Comparison of ENCODE assay signal across 7 mouse cellular contexts in the genomic region with DNA sequence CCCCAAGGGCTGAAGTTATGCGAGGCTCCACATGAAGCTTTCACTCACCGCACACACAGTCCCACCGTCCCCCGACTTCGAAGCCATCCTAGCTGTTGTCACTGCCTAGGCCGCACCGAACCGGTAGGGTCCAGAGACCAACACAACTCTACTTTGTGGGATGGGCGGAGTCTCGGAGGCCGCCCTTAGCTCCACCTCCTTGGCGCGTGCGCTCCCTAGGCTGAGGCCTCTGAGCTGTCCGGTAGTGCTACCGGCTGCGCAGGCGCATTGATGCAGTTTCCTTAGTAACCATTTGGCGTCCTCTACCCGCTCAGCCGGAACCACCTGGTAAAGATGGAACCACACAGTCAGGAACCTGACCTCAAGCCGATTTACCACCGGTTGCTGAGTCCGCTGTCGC. TPM values are rescaled to one million over a fixed set of nuclear protein-coding genes. Genes with fewer than 3 reads are reported as not detected.
DNase-seq lines count a peak whose midpoint lies in the region; ATAC-seq and TF ChIP-seq lines count a peak whose summit lies in the region.

Gene Ccs, minus strand, starts transcription at position 184 of the 400 bp plus-strand sequence.
Gene Ccdc87, plus strand, starts transcription at position 218 of the 400 bp plus-strand sequence.

- no peaks in the 10 kb centered on the region for H3K9me3 ChIP-seq in embryonic facial prominence, embryonic 12.5 days
- H3K9me3 ChIP-seq in limb, embryonic 13.5 days = no peaks in the 10 kb centered on the region
- H3K9me3 ChIP-seq in midbrain, embryonic 16.5 days (replicated peaks; ENCODE audit: control insufficient read depth, low read length, poor library complexity, severe bottlenecking) = no peaks in the 10 kb centered on the region

- H3K27ac ChIP-seq in embryonic facial prominence, embryonic 12.5 days = no peak within 1 kb of the TSS
- H3K27ac ChIP-seq in heart, adult 2 months = peak within 1 kb of the TSS; percentile 49
- H3K27ac ChIP-seq in limb, embryonic 13.5 days = no peak within 1 kb of the TSS
- H3K27ac ChIP-seq in midbrain, embryonic 16.5 days (ENCODE audit: low read length) = peak within 1 kb of the TSS; percentile 35; the same call in 1 of the 2 replicates

- 0 out of 2 replicates have a peak, but pooled peaks have one; percentile 24 for TF ChIP-seq EP300 in heart, adult 2 months (IDR thresholded peaks at IDR 0.05; ENCODE audit: insufficient read depth, low read depth, low read length)

- peak; percentile 88 for TF ChIP-seq POLR2A in heart, adult 2 months (IDR thresholded peaks at IDR 0.05; ENCODE audit: insufficient read depth, low read depth, low read length)

- H3K36me3 ChIP-seq in embryonic facial prominence, embryonic 12.5 days = no peaks in the 10 kb centered on the region
- H3K36me3 ChIP-seq in heart, adult 2 months (ENCODE audit: control insufficient read depth, insufficient read depth, low read length) = no peaks in the 10 kb centered on the region
- H3K36me3 ChIP-seq in limb, embryonic 13.5 days = no peaks in the 10 kb centered on the region; the same call in 1 of the 2 replicates
- no peaks in the 10 kb centered on the region for H3K36me3 ChIP-seq in midbrain, embryonic 16.5 days (ENCODE audit: control insufficient read depth, insufficient read depth, low read length)

- H3K4me3 ChIP-seq in embryonic facial prominence, embryonic 12.5 days = peak within 1 kb of the TSS; percentile 66
- H3K4me3 ChIP-seq in heart, adult 2 months = peak within 1 kb of the TSS; percentile 55
- H3K4me3 ChIP-seq in limb, embryonic 13.5 days = peak within 1 kb of the TSS; percentile 54
- H3K4me3 ChIP-seq in midbrain, embryonic 16.5 days (ENCODE audit: low read depth, low read length) = peak within 1 kb of the TSS; percentile 70

- intact Hi-C loops in heart, adult 2 months (cut with DNase I) = loop anchor here (2.0 to 10.0 kb wide), 2 partner anchors 28 to 324 kb away; partner anchors contain the start of genes Gm21992, Pcx and Rbm14

- H3K4me2 ChIP-seq in embryonic facial prominence, embryonic 12.5 days (replicated peaks) = peak within 1 kb of the TSS; percentile 92
- peak within 1 kb of the TSS; percentile 96 for H3K4me2 ChIP-seq in limb, embryonic 13.5 days (replicated peaks)
- H3K4me2 ChIP-seq in midbrain, embryonic 16.5 days (ENCODE audit: low read length) = peak within 1 kb of the TSS; percentile 98

- TF ChIP-seq CTCF in heart, adult 2 months (IDR thresholded peaks at IDR 0.05) = peak; percentile 32

- H3K79me2 ChIP-seq in heart, adult 2 months (replicated peaks; ENCODE audit: control insufficient read depth, insufficient read depth, low read length) = no peaks in the 10 kb centered on the region

- DNase-seq in adrenal gland, postnatal 25 days = peak; percentile 98
- peak; percentile 96 to 98 for DNase-seq in heart, adult 2 months
- DNase-seq in kidney, adult 8-10 months = peak; percentile 98 to 99
- peak; percentile 92 to 97 for DNase-seq in spleen, postnatal 10 days (ENCODE audit: low spot score in 2 of 2)

- WGBS in embryonic facial prominence, embryonic 12.5 days = under 1% methylated on average over 25 of the region's 25 CpGs
- WGBS in heart, adult 2 months = 1% methylated on average over 25 of the region's 25 CpGs
- WGBS in limb, embryonic 13.5 days = under 1% methylated on average over 25 of the region's 25 CpGs
- under 1% methylated on average over 25 of the region's 25 CpGs for WGBS in midbrain, embryonic 16.5 days

- peak within 1 kb of the TSS; percentile 77 for H3K9ac ChIP-seq in embryonic facial prominence, embryonic 12.5 days
- H3K9ac ChIP-seq in heart, adult 2 months (ENCODE audit: low read depth, low read length) = peak within 1 kb of the TSS; percentile 68
- peak within 1 kb of the TSS; percentile 74 for H3K9ac ChIP-seq in limb, embryonic 13.5 days
- peak within 1 kb of the TSS; percentile 79 for H3K9ac ChIP-seq in midbrain, embryonic 16.5 days (ENCODE audit: low read depth, low read length)

- ATAC-seq in embryonic facial prominence, embryonic 12.5 days (ENCODE audit: insufficient number of reproducible peaks, insufficient read depth, low FRiP score, low TSS enrichment) = peak; percentile 99
- peak; percentile 99 for ATAC-seq in limb, embryonic 13.5 days (ENCODE audit: low FRiP score, low read depth)
- peak; percentile 98 for ATAC-seq in midbrain, embryonic 16.5 days

- H3K4me1 ChIP-seq in embryonic facial prominence, embryonic 12.5 days = peaks cover 14% of the 10 kb centered on the region
- H3K4me1 ChIP-seq in heart, adult 2 months (ENCODE audit: control insufficient read depth, insufficient read depth, low read length) = peaks cover 3% of the 10 kb centered on the region
- H3K4me1 ChIP-seq in limb, embryonic 13.5 days = peaks cover 19% of the 10 kb centered on the region
- peaks cover 14% of the 10 kb centered on the region for H3K4me1 ChIP-seq in midbrain, embryonic 16.5 days (ENCODE audit: control insufficient read depth, insufficient read depth, low read length)

- peaks cover 26% of the 10 kb centered on the region for H3K27me3 ChIP-seq in embryonic facial prominence, embryonic 12.5 days
- no peaks in the 10 kb centered on the region for H3K27me3 ChIP-seq in heart, adult 2 months (ENCODE audit: control insufficient read depth, insufficient read depth, low read length)
- H3K27me3 ChIP-seq in limb, embryonic 13.5 days = peaks cover 35% of the 10 kb centered on the region
- H3K27me3 ChIP-seq in midbrain, embryonic 16.5 days (ENCODE audit: control insufficient read depth, insufficient read depth, low read depth, low read length) = peaks cover 18% of the 10 kb centered on the region

RNA-seq across cellular contexts. Expression of gene Ccs, which starts in this region (rescaled TPM):
- 107 and 128 TPM in 2 replicates for total RNA-seq in adrenal gland, postnatal 25 days (2021)
- polyA plus RNA-seq in embryonic facial prominence, embryonic 12.5 days (2016; fragmentation: Nextera tagmentation; extraction: Ambion mirVana) = 53.8 and 57.3 TPM in 2 replicates
- 10 to 100 TPM; 23.1 to 28.5 TPM for total RNA-seq in heart, adult 2 months (2021)
- 26.3 and 27.3 TPM in 2 replicates for polyA plus RNA-seq in heart, adult 2 months (2012; rRNA removed)
- polyA plus RNA-seq in limb, embryonic 13.5 days (2015; fragmentation: Nextera tagmentation; extraction: Ambion mirVana) = 64.4 and 66.2 TPM in 2 replicates
- polyA plus RNA-seq in midbrain, embryonic 16.5 days (2015; fragmentation: Nextera tagmentation; extraction: Ambion mirVana) = 33.3 and 42.5 TPM in 2 replicates

RNA-seq across cellular contexts. Expression of gene Ccdc87, which starts in this region (rescaled TPM):
- 0.15 TPM in 1 of 2 replicates, not detected in the other for total RNA-seq in adrenal gland, postnatal 25 days (2021)
- 0.18 and 0.24 TPM in 2 replicates for polyA plus RNA-seq in embryonic facial prominence, embryonic 12.5 days (2016; fragmentation: Nextera tagmentation; extraction: Ambion mirVana)
- total RNA-seq in heart, adult 2 months (2021) = not detected
- 0.16 TPM in 1 of 2 replicates, not detected in the other for polyA plus RNA-seq in heart, adult 2 months (2012; rRNA removed)
- not detected in 2 replicates for polyA plus RNA-seq in limb, embryonic 13.5 days (2015; fragmentation: Nextera tagmentation; extraction: Ambion mirVana)
- polyA plus RNA-seq in midbrain, embryonic 16.5 days (2015; fragmentation: Nextera tagmentation; extraction: Ambion mirVana) = 0.77 and 0.99 TPM in 2 replicates

Comparison
In these comparisons a context has a peak if more than half of its experiments do, and no peak if none do; other contexts are left out.
1. H3K27ac ChIP-seq: peak in heart, adult 2 months (single experiment) and midbrain, embryonic 16.5 days (single experiment); none in embryonic facial prominence, embryonic 12.5 days (single experiment) and limb, embryonic 13.5 days (single experiment).
2. Peak in every context shown above with its lines, with median percentiles within 50 percentile points of each other: DNase-seq, ATAC-seq, H3K4me2 ChIP-seq, H3K4me3 ChIP-seq and H3K9ac ChIP-seq.